Mouse (Mus musculus) kidney, adult 2 months (tissue): ENCODE results near the gene Qars.

ENCODE experiments used
- CTCF ChIP-seq: fragments of 200-500 bp; conservative IDR thresholded peaks from 2 replicates; pipeline ENCODE4 v1.5.1; 2011; ENCODE audit warnings: low read depth, mild to moderate bottlenecking, control low read depth, low read length, moderate library complexity, mixed read lengths; ENCODE audit not compliant: insufficient read depth, insufficient read length
- POLR2A ChIP-seq: fragments of 200-500 bp; IDR thresholded peaks from one replicate; pipeline ENCODE4 v1.6.1; 2011; ENCODE audit warnings: low read depth, low read length, control low read depth

DNA sequence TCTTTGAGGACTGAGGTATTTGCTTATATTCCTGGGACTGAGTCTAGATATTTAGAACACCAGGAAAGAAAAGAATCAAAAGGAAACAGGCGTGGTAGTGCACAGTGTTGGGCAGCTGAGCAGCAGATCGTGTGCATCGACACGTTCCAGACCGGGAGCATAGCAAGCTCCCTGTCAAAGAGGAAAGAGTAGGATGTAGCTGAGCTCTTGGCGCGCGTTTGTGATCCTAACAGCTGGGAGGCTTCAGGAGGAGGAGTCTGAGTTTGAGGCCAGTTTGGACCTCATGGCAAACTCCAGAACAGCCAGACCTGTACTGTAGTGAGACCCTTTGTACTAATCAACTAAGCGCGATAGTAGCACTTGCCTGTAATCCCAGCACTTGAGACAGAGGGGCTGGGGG, 45.3 kb upstream of the Qars start:
- TF ChIP-seq CTCF = no peak
- TF ChIP-seq POLR2A = no peak
